Mouse (Mus musculus) spleen, postnatal 4 days (tissue): Measurements from ENCODE around the gene Aurkc.
"Not testable (repeated sequence)": the region's sequence is repeated elsewhere in the genome, so short reads cannot be mapped to it uniquely, and the experiment has no call there.

Source experiments
- DNase-seq, 2 experiments: peaks; one replicate each; pipeline ENCODE4 v3.0.0; 2022; ENCODE audit warnings: low spot score in 2 of 2

The Aurkc gene

DNA sequence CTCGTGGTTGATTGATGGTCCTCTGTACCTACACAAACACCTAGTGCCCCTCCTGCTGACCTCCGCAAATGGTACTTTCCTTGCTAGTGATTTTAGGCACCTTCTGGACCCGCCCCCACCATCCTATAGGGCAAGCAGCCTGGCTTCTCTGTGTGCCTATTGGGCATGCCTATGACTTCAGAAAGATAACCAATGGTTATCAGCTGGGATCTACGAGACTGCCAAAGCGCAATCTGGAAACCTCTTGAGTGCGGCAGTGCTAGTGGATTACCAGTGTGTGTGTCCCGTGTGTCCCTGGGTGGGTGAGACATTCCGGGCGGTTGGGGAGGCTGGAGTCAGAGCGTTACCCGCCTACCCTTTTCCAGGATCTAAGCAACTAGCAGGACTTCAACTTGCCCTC, at the start of gene Aurkc:
Gene Aurkc, plus strand, starts transcription at position 50 of the 400 bp plus-strand sequence.
- not testable (repeated sequence) for DNase-seq

DNA sequence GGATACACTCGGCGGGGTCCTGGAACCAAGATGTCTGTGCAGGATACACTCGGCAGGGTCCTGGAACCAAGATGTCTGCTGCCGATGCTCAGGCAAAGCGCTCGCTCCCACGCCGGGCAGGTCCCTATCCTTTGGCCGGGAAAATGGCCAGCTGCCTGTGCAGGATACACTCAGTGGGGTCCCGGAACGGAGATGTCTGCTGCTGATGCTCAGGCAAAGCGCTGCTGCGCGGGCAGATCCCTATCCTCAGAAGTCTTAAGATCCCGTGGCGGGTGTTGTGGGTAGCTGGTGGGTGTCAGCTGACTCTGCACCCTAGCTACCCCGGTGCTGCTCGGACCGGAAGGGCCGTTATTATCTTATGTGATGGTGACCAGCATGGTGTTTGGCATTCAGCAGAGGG, 47.0 kb upstream of the Aurkc start:
- not testable (repeated sequence) for DNase-seq

DNA sequence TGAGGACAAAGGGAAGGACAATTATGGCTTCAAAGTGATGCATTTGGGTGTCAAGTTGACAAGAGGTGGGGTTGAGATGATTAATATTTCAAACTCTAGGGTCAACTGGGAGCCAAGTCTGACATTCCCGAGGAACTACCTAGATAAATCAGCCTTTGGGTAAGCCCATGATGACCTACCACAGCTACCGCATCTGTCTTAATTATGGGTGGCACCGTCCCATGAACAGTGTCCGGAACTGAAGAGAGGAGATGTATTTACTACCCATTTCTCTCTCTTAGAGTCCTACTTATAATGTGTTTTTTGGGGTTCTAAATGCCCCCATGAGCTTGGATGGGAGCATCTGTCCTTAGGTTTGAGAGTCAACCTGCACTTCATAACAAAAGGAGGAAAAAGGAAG, 38.5 kb upstream of the Aurkc start:
- DNase-seq, result no peak

DNA sequence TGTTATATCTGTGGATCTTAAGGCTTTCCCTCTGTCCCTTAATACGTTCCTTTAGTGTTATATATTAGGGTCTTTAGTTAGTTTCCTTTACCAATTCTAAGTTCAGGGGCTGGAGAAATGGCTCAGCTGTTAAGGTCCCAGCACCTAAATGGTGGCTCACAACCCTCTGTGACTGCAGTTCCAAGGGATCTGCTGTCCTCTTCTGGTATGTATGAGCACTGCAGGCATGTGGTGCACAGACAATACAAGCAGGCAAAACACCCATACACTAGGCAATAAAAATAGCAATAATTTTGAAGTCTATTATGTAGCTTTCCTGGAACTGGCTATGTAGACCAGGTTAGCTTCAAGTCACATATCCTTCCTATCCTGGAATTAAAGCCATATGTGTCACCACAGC, 36.5 kb upstream of the Aurkc start:
- DNase-seq, result no peak

DNA sequence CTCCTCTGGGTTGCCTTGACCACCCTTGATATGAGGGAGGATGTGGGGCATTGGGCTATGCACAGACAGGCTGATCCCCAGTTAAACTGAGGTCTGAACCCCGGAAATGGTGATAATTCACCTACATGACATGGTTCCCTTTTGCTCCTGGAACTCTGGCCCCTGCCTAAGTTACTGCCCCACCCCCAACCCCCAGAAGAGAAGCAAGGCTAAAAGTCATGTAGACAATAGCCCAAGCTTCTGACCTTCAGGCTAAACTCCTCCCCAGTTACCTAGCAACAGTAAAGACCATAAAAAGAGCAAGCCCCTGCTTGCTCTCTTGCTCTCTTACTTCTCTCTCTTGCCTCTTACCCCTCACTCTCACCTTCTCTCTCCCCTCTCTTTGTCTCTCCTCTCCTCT, 21.5 kb upstream of the Aurkc start:
- no peak for DNase-seq

DNA sequence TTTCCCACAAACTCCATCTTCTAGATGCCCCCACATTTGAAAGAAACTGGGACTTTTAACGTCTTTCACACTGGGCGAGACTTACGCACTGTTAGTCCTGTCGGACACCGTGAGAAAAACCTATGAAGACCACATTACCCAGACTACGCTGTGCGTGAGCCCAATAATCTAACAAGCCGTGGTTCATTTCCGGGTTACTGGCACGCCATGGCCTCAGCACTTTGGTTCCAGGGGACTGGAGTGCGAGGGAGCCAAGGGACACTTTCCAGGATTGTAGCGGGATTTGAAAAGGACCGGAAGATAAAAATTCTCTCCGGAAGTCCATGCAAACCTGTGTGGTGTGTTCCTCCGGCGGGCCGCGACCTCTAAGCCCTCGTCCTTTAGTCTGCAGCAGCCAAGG, 18.2 kb upstream of the Aurkc start:
- DNase-seq, result no peak

DNA sequence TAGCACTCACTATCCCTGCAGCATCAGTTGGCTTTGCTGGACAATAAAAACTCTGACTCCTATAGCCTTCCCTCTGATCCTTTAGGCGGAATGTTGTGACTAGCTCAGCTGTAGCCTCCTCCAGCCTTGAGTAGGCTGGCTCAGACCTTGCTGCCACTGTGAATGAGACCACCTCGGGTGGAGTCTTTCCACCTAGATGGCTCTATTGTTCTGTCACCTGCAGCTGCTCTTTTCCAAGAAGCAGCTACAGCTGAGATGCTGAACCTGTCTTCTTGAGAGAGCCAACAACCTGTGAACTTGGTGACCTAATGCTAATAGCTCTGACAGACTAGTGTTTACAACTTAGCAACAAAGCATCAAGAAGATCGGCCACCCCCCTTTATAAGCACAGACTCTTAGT, 3.8 kb downstream of the Aurkc start:
- not testable (repeated sequence) for DNase-seq

DNA sequence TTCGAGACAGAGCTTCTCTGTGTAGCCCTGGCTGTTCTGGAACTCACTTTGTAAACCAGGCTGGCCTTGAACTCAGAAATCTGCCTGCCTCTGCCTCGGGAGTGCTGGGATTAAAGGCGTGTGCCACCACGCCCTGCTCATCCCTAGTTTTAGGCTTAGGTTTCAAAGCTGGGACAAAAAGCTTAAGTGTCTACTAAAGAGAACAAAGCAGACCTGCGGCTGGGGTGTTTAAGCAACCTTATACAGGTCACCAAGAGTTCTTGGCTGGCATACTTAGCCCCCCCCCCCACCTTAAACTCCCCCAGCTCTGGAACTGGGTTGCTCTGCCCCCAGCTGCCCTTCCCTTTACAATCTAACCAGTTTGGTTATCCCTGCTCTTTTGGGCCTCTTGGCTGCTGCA, 10.3 kb downstream of the Aurkc start:
- not testable (repeated sequence) for DNase-seq

DNA sequence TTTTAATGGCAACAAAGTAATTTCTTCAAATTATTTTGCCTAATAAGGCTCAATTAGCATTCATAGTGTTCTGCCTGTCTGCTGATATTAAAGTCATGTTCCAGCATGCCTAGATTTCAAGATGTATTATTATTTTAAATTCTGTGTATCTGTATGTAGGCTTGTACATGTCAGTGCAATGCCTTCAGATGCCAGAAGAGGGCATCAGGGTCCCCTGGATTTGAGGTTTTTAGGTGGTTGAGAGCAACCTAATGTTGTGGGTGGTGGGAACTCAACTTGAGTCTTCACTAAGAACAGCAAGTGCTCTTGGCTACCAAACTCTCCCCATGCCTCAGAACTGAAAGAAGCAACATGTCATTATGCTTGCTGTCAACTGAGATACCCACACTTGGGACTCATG, 32.3 kb downstream of the Aurkc start:
- no peak for DNase-seq

DNA sequence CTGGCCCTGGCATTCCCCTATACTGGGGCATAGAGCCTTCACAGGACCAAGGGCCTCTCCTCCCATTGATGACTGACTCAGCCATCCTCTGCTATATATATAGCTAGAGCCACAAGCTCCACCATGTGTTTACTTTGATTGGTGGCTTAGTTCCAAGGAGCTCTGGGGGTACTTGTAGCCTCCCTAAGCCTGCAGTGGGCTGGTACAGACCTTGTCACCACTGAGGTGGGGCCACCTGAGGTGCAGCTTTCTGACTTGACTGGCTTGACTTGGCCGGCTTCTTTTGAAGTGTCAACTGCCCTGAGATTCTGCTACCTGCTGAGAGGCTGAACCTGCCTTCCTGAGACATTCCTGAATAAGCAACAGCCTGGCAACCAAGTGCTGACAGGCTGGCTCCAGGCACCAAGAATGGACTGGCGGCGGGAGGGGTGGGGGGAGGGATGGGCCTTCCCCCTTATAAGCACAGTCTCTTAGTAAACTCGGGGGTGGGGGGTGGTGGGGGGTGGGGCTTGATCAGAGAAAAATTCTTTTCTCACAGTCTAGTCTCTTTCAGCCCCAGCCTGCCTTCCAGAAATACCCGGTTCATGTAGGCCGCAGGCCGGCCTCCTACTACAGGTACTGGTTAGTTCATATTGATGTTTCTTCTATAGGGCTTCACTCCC, 54.7 kb downstream of the Aurkc start:
- DNase-seq, result not testable (repeated sequence)
